Mouse (Mus musculus): ENCODE data around the gene Egln2.

Gene Egln2

GRCm38 (mm10) chr7:27177942-27178323 is 11.3 kb upstream of the Egln2 start:
- no peak for DNase-seq (ENCODE audit: low spot score)

GRCm38 (mm10) chr7:27174896-27175295 is 8.3 kb upstream of the Egln2 start:
- DNase-seq (ENCODE audit: low spot score) = no peak

GRCm38 (mm10) chr7:27174496-27174895 is 7.9 kb upstream of the Egln2 start:
- no peak for DNase-seq (ENCODE audit: low spot score)

- DNase-seq (ENCODE audit: low spot score) = no peak
Measured at GRCm38 (mm10) chr7:27170981-27171380, 4.4 kb upstream of the Egln2 start.

- no peak for DNase-seq (ENCODE audit: low spot score)
Measured at GRCm38 (mm10) chr7:27168371-27168770, 1.8 kb upstream of the Egln2 start.

- DNase-seq (ENCODE audit: low spot score) = no peak
Measured at GRCm38 (mm10) chr7:27167475-27168094, 983 bp upstream of the Egln2 start.

GRCm38 (mm10) chr7:27166229-27166613 is 381 bp downstream of the Egln2 start:
- DNase-seq (ENCODE audit: low spot score) = peak; percentile 67

- DNase-seq (ENCODE audit: low spot score) = no peak
Measured at GRCm38 (mm10) chr7:27165696-27166095, 906 bp downstream of the Egln2 start.

GRCm38 (mm10) chr7:27165007-27165655 is 1.5 kb downstream of the Egln2 start:
- DNase-seq (ENCODE audit: low spot score) = no peak

GRCm38 (mm10) chr7:27164112-27164947 is 2.3 kb downstream of the Egln2 start:
- no peak for DNase-seq (ENCODE audit: low spot score)

- DNase-seq (ENCODE audit: low spot score) = no peak
Measured at GRCm38 (mm10) chr7:27163450-27163805, 3.2 kb downstream of the Egln2 start.

- no peak for DNase-seq (ENCODE audit: low spot score)
Measured at GRCm38 (mm10) chr7:27162780-27163449, 3.7 kb downstream of the Egln2 start.

GRCm38 (mm10) chr7:27161744-27162143 is 4.9 kb downstream of the Egln2 start:
- no peak for DNase-seq (ENCODE audit: low spot score)

GRCm38 (mm10) chr7:27160921-27161320 is 5.7 kb downstream of the Egln2 start:
- DNase-seq (ENCODE audit: low spot score) = no peak

GRCm38 (mm10) chr7:27159882-27160281 is 6.7 kb downstream of the Egln2 start:
- peak; percentile 75 for DNase-seq (ENCODE audit: low spot score)

- DNase-seq (ENCODE audit: low spot score) = no peak
Measured at GRCm38 (mm10) chr7:27159256-27159655, 7.3 kb downstream of the Egln2 start.

- no peak for DNase-seq (ENCODE audit: low spot score)
Measured at GRCm38 (mm10) chr7:27158171-27158570, 8.4 kb downstream of the Egln2 start.

GRCm38 (mm10) chr7:27156005-27156404 is 10.6 kb downstream of the Egln2 start:
- no peak for DNase-seq (ENCODE audit: low spot score)

GRCm38 (mm10) chr7:27153205-27153764 is 13.3 kb downstream of the Egln2 start, which contains the start of gene Cyp2t4:
TSS of gene Cyp2t4 (plus strand) at chr7:27153714.
- DNase-seq (ENCODE audit: low spot score) = no peak

- DNase-seq (ENCODE audit: low spot score) = no peak
Measured at GRCm38 (mm10) chr7:27136410-27136996, 30.1 kb downstream of the Egln2 start.

GRCm38 (mm10) chr7:27133757-27134156 is 32.8 kb downstream of the Egln2 start:
- DNase-seq (ENCODE audit: low spot score) = no peak

GRCm38 (mm10) chr7:27133156-27133555 is 33.4 kb downstream of the Egln2 start:
- no peak for DNase-seq (ENCODE audit: low spot score)

Measured in c-Kit-positive CD71-positive TER-119-positive erythroid progenitor cells, embryonic 14.5 days (primary cell).